8 mouse cellular contexts compared by ENCODE assay signal in the genomic region with DNA sequence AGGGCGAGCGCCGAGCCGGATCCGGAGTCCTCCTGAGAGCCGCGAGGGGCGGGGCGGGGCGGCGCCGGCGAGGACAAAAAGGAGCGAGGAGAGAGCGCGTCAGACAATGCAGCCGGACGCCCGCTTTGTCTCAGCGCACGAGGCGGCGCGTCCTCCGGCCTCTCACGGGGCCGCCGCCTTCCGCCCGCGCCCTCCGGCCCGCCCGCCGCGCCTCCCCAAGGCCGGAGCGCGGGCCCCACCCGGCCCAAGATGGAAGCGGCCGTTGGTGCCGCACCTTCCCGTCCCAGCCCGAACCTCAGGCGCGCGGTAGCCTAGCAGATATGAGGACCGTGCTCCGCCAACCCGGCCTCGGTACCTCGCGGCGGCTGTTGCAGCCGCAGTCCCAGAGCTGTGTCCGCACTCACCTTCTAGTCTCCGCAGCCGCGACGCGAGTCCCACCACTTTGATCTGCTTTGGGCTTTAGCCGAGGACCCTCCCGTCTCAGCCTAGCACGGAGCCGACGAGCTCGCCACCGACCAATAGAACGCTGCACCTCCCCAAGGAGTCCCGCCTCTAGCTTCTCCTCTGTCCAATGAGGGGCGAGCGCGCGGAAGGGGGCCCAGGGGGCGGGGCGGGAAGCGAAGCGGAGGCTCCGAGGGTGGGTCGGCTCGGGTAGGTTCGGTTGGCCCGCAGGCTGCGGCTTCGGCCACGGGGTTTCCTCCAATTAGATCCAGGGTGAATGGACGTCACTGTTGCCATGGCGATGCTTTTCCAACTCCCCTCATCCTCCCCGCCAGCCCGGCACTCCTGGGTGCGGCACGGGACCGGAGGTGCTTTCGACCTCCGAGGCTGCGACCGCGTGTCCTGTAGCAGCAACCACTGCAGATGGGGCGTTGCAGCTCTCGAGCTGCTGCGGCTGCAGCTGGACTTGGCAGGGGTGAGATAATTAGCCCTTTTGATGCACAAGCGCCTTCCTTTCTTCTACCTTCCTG. TPM values are rescaled to one million over a fixed set of nuclear protein-coding genes. Genes with fewer than 3 reads are reported as not detected.
DNase-seq lines count a peak whose midpoint lies in the region; ATAC-seq and TF ChIP-seq lines count a peak whose summit lies in the region.

Ywhaq (minus strand) TSS at position 538 of the 971 bp plus-strand sequence.

- TF ChIP-seq EP300 in heart, adult 2 months (IDR thresholded peaks at IDR 0.05; ENCODE audit: insufficient read depth, low read depth, low read length) = peak; percentile 64; the same call in 1 of the 2 replicates

- peak; percentile 97 for TF ChIP-seq POLR2A in heart, adult 2 months (IDR thresholded peaks at IDR 0.05; ENCODE audit: insufficient read depth, low read depth, low read length)

- DNase-seq in 3T3-L1 (ENCODE audit: low read depth, low spot score) = peak; percentile 99
- DNase-seq in adrenal gland, postnatal 4 days (ENCODE audit: low spot score in 2 of 2) = peak; percentile 90 to 95
- peak; percentile 99 for DNase-seq in embryonic facial prominence, embryonic 14.5 days (ENCODE audit: low spot score)
- peak; percentile 93 to 98 for DNase-seq in heart, adult 2 months
- DNase-seq in kidney, adult 8-10 months = peak; percentile 97
- peak; percentile 91 to 94 for DNase-seq in spleen, postnatal 10 days (ENCODE audit: low spot score in 2 of 2)

- ATAC-seq in embryonic facial prominence, embryonic 14.5 days (ENCODE audit: low read depth) = peak; percentile 99
- peak; percentile 99 for ATAC-seq in limb, embryonic 13.5 days (ENCODE audit: low FRiP score, low read depth)
- ATAC-seq in midbrain, embryonic 16.5 days = peak; percentile 99

- peaks cover 2% of the 10 kb centered on the region; the same call in 1 of the 2 replicates for H3K79me2 ChIP-seq in heart, adult 2 months (replicated peaks; ENCODE audit: control insufficient read depth, insufficient read depth, low read length)

- peak within 1 kb of the TSS; percentile 58 for H3K4me2 ChIP-seq in embryonic facial prominence, embryonic 14.5 days (ENCODE audit: low read depth, low read length)
- H3K4me2 ChIP-seq in limb, embryonic 13.5 days (replicated peaks) = peak within 1 kb of the TSS; percentile 81
- peak within 1 kb of the TSS; percentile 93 for H3K4me2 ChIP-seq in midbrain, embryonic 16.5 days (ENCODE audit: low read length)

- intact Hi-C loops in heart, adult 2 months (cut with DNase I) = loop anchor here (1.0 to 5.0 kb wide), 4 partner anchors 44 to 131 kb away; partner anchors contain the start of genes Adam17 and Itgb1bp1

- no peak for TF ChIP-seq CTCF in heart, adult 2 months (IDR thresholded peaks at IDR 0.05)

- peak within 1 kb of the TSS; percentile 99 for H3K9ac ChIP-seq in embryonic facial prominence, embryonic 14.5 days (ENCODE audit: low read depth, low read length)
- H3K9ac ChIP-seq in heart, adult 2 months (ENCODE audit: low read depth, low read length) = peak within 1 kb of the TSS; percentile 94
- peak within 1 kb of the TSS; percentile 97 for H3K9ac ChIP-seq in limb, embryonic 13.5 days
- peak within 1 kb of the TSS; percentile 99 for H3K9ac ChIP-seq in midbrain, embryonic 16.5 days (ENCODE audit: low read depth, low read length)

- WGBS in embryonic facial prominence, embryonic 14.5 days = under 1% methylated on average over 40 of the region's 103 CpGs
- under 1% methylated on average over 103 of the region's 103 CpGs for WGBS in heart, adult 2 months
- under 1% methylated on average over 78 of the region's 103 CpGs for WGBS in limb, embryonic 13.5 days
- WGBS in midbrain, embryonic 16.5 days = under 1% methylated on average over 84 of the region's 103 CpGs

- H3K27ac ChIP-seq in embryonic facial prominence, embryonic 14.5 days (replicated peaks; ENCODE audit: low read depth, low read length) = peak within 1 kb of the TSS; percentile 100
- peak within 1 kb of the TSS; percentile 99 for H3K27ac ChIP-seq in heart, adult 2 months
- peak within 1 kb of the TSS; percentile 99 for H3K27ac ChIP-seq in limb, embryonic 13.5 days
- H3K27ac ChIP-seq in midbrain, embryonic 16.5 days (ENCODE audit: low read length) = peak within 1 kb of the TSS; percentile 100

- no peaks in the 10 kb centered on the region for H3K27me3 ChIP-seq in embryonic facial prominence, embryonic 14.5 days (replicated peaks; ENCODE audit: control insufficient read depth, insufficient read depth, low read length)
- no peaks in the 10 kb centered on the region for H3K27me3 ChIP-seq in heart, adult 2 months (ENCODE audit: control insufficient read depth, insufficient read depth, low read length)
- no peaks in the 10 kb centered on the region for H3K27me3 ChIP-seq in limb, embryonic 13.5 days
- H3K27me3 ChIP-seq in midbrain, embryonic 16.5 days (ENCODE audit: control insufficient read depth, insufficient read depth, low read depth, low read length) = no peaks in the 10 kb centered on the region

- peaks cover 35% of the 10 kb centered on the region for H3K36me3 ChIP-seq in embryonic facial prominence, embryonic 14.5 days (ENCODE audit: control insufficient read depth, insufficient read depth, low read length)
- H3K36me3 ChIP-seq in heart, adult 2 months (ENCODE audit: control insufficient read depth, insufficient read depth, low read length) = peaks cover 31% of the 10 kb centered on the region
- H3K36me3 ChIP-seq in limb, embryonic 13.5 days = peaks cover 35% of the 10 kb centered on the region
- H3K36me3 ChIP-seq in midbrain, embryonic 16.5 days (ENCODE audit: control insufficient read depth, insufficient read depth, low read length) = peaks cover 11% of the 10 kb centered on the region

- H3K4me3 ChIP-seq in embryonic facial prominence, embryonic 14.5 days (ENCODE audit: low read depth, low read length) = peak within 1 kb of the TSS; percentile 89
- peak within 1 kb of the TSS; percentile 75 for H3K4me3 ChIP-seq in heart, adult 2 months
- H3K4me3 ChIP-seq in limb, embryonic 13.5 days = peak within 1 kb of the TSS; percentile 89
- H3K4me3 ChIP-seq in midbrain, embryonic 16.5 days (ENCODE audit: low read depth, low read length) = peak within 1 kb of the TSS; percentile 88

- H3K9me3 ChIP-seq in embryonic facial prominence, embryonic 14.5 days (ENCODE audit: control insufficient read depth, low read length) = peaks cover 26% of the 10 kb centered on the region
- H3K9me3 ChIP-seq in limb, embryonic 13.5 days = peaks cover 16% of the 10 kb centered on the region
- no peaks in the 10 kb centered on the region for H3K9me3 ChIP-seq in midbrain, embryonic 16.5 days (replicated peaks; ENCODE audit: control insufficient read depth, low read length, poor library complexity, severe bottlenecking)

- H3K4me1 ChIP-seq in embryonic facial prominence, embryonic 14.5 days (ENCODE audit: control insufficient read depth, insufficient read depth, low read length) = peaks cover 8% of the 10 kb centered on the region
- peaks cover 5% of the 10 kb centered on the region for H3K4me1 ChIP-seq in heart, adult 2 months (ENCODE audit: control insufficient read depth, insufficient read depth, low read length)
- H3K4me1 ChIP-seq in limb, embryonic 13.5 days = peaks cover 18% of the 10 kb centered on the region
- H3K4me1 ChIP-seq in midbrain, embryonic 16.5 days (ENCODE audit: control insufficient read depth, insufficient read depth, low read length) = peaks cover 23% of the 10 kb centered on the region

RNA-seq across cellular contexts. Expression of gene Ywhaq, which starts in this region (rescaled TPM):
- total RNA-seq in adrenal gland, postnatal 4 days (2021) = 100 to 1,000 TPM; 268 to 301 TPM
- 556 and 667 TPM in 2 replicates for polyA plus RNA-seq in embryonic facial prominence, embryonic 14.5 days (2014; fragmentation: Nextera tagmentation; extraction: Ambion mirVana)
- 10 to 100 TPM; 65.8 to 74.6 TPM for total RNA-seq in heart, adult 2 months (2021)
- 27.7 and 43.2 TPM in 2 replicates for polyA plus RNA-seq in heart, adult 2 months (2012; rRNA removed)
- 705 and 725 TPM in 2 replicates for polyA plus RNA-seq in limb, embryonic 13.5 days (2015; fragmentation: Nextera tagmentation; extraction: Ambion mirVana)
- 1,279 and 1,291 TPM in 2 replicates for polyA plus RNA-seq in midbrain, embryonic 16.5 days (2015; fragmentation: Nextera tagmentation; extraction: Ambion mirVana)

Comparison
In these comparisons a context has a peak if more than half of its experiments do, and no peak if none do; other contexts are left out.
1. Peak in every context shown above with its lines: DNase-seq, ATAC-seq, H3K4me3 ChIP-seq and H3K27ac ChIP-seq.
2. RNA of gene Ywhaq (polyA plus RNA-seq): 1,279 to 1,291 TPM in midbrain, embryonic 16.5 days, 705 to 725 TPM in limb, embryonic 13.5 days and 556 to 667 TPM in embryonic facial prominence, embryonic 14.5 days; 27.7 to 43.2 TPM in heart, adult 2 months; every median in the first group is over 10 times any median in the second.